Mouse (Mus musculus): ENCODE measurements around the gene Gm38392. TPM values are rescaled to one million over a fixed set of nuclear protein-coding genes. Genes with fewer than 3 reads are reported as not detected.

The Gm38392 gene
- polyA plus RNA-seq, 1 experiment from 2014 or later, result 1.0 TPM

- Histone ChIP-seq H3K4me1 (ENCODE audit: insufficient read depth) (peaks cover 17% of the 10 kb centered on the region), H3K27me3 (ENCODE audit: insufficient read depth, low read length) (no peaks in the 10 kb centered on the region), H3K4me2 (ENCODE audit: low read depth, low read length) (no peak overlapping the region), H3K9me3 (ENCODE audit: low read length) (no peaks in the 10 kb centered on the region), H3K4me3 (ENCODE audit: low read depth, low read length) (no peak overlapping the region), H3K27ac (ENCODE audit: low read depth) (no peak overlapping the region), H3K9ac (replicated peaks) (no peak overlapping the region), H3K36me3 (replicated peaks; ENCODE audit: insufficient read depth, low read length) (peaks cover 13% of the 10 kb centered on the region)
- DNase-seq (peak; percentile 74), ATAC-seq (no peak)
- 7% methylated on average over 2 of the region's 2 CpGs for WGBS (ENCODE audit: insufficient replicate concordance)
- peak; percentile 86 for TF ChIP-seq CTCF (IDR thresholded peaks at IDR 0.05; ENCODE audit: low read depth)
- no peak for TF ChIP-seq EP300 (IDR thresholded peaks at IDR 0.05; ENCODE audit: low read depth)
Observed at GRCm38 (mm10) chr3:88331282-88331681, 44.3 kb upstream of the Gm38392 start.

- no peak overlapping the region for H3K9ac ChIP-seq (replicated peaks)
- no peak for TF ChIP-seq CTCF (IDR thresholded peaks at IDR 0.05; ENCODE audit: low read depth)
- no peak for TF ChIP-seq EP300 (IDR thresholded peaks at IDR 0.05; ENCODE audit: low read depth)
- peaks cover 12% of the 10 kb centered on the region for H3K4me1 ChIP-seq (ENCODE audit: insufficient read depth)
- H3K27ac ChIP-seq (ENCODE audit: low read depth), result no peak overlapping the region
- DNase-seq (no peak), ATAC-seq (no peak)
- 83% methylated on average over 5 of the region's 5 CpGs for WGBS (ENCODE audit: insufficient replicate concordance)
- H3K4me2 ChIP-seq (ENCODE audit: low read depth, low read length), result no peak overlapping the region
- no peaks in the 10 kb centered on the region for H3K9me3 ChIP-seq (ENCODE audit: low read length)
- no peak overlapping the region for H3K4me3 ChIP-seq (ENCODE audit: low read depth, low read length)
- H3K36me3 ChIP-seq (replicated peaks; ENCODE audit: insufficient read depth, low read length), result peaks cover 13% of the 10 kb centered on the region
- H3K27me3 ChIP-seq (ENCODE audit: insufficient read depth, low read length), result no peaks in the 10 kb centered on the region
Observed at GRCm38 (mm10) chr3:88328956-88329355, 41.9 kb upstream of the Gm38392 start.

- ATAC-seq (peak; percentile 86), DNase-seq (peak; percentile 66)
- Histone ChIP-seq H3K9me3 (ENCODE audit: low read length) (no peaks in the 10 kb centered on the region), H3K27me3 (ENCODE audit: insufficient read depth, low read length) (no peaks in the 10 kb centered on the region), H3K9ac (replicated peaks) (peak within 1 kb of the TSS; percentile 90), H3K36me3 (replicated peaks; ENCODE audit: insufficient read depth, low read length) (peaks cover 38% of the 10 kb centered on the region), H3K4me2 (ENCODE audit: low read depth, low read length) (peak within 1 kb of the TSS; percentile 85), H3K4me1 (ENCODE audit: insufficient read depth) (peaks cover 11% of the 10 kb centered on the region), H3K4me3 (ENCODE audit: low read depth, low read length) (peak within 1 kb of the TSS; percentile 85), H3K27ac (ENCODE audit: low read depth) (peak within 1 kb of the TSS; percentile 58)
- no peak for TF ChIP-seq CTCF (IDR thresholded peaks at IDR 0.05; ENCODE audit: low read depth)
- 2% methylated on average over 10 of the region's 10 CpGs for WGBS (ENCODE audit: insufficient replicate concordance)
Observed at GRCm38 (mm10) chr3:88324951-88325405, 38.0 kb upstream of the Gm38392 start, which contains the start of gene Glmp. TSS of gene Glmp (plus strand) at chr3:88325023.

GRCm38 (mm10) chr3:88299172-88299571 lies 12.2 kb upstream of the Gm38392 start:
- H3K9ac ChIP-seq (replicated peaks), result no peak overlapping the region
- no peaks in the 10 kb centered on the region for H3K9me3 ChIP-seq (ENCODE audit: low read length)
- no peak overlapping the region for H3K4me2 ChIP-seq (ENCODE audit: low read depth, low read length)
- no peak for TF ChIP-seq EP300 (IDR thresholded peaks at IDR 0.05; ENCODE audit: low read depth)
- TF ChIP-seq CTCF (IDR thresholded peaks at IDR 0.05; ENCODE audit: low read depth), result no peak
- ATAC-seq (no peak), DNase-seq (no peak)
- H3K27ac ChIP-seq (ENCODE audit: low read depth), result no peak overlapping the region
- peaks cover 20% of the 10 kb centered on the region for H3K4me1 ChIP-seq (ENCODE audit: insufficient read depth)
- H3K36me3 ChIP-seq (replicated peaks; ENCODE audit: insufficient read depth, low read length), result peaks cover 42% of the 10 kb centered on the region
- no peak overlapping the region for H3K4me3 ChIP-seq (ENCODE audit: low read depth, low read length)
- no peaks in the 10 kb centered on the region for H3K27me3 ChIP-seq (ENCODE audit: insufficient read depth, low read length)
- WGBS (ENCODE audit: insufficient replicate concordance), result 59% methylated on average over 1 of the region's 1 CpGs

- under 1% methylated on average over 30 of the region's 30 CpGs for WGBS (ENCODE audit: insufficient replicate concordance)
- H3K27ac ChIP-seq (ENCODE audit: low read depth), result peak overlapping the region; percentile 95
- peak; percentile 16 for ATAC-seq
- no peaks in the 10 kb centered on the region for H3K9me3 ChIP-seq (ENCODE audit: low read length)
- no peak for TF ChIP-seq CTCF (IDR thresholded peaks at IDR 0.05; ENCODE audit: low read depth)
- no peak for TF ChIP-seq EP300 (IDR thresholded peaks at IDR 0.05; ENCODE audit: low read depth)
- no peaks in the 10 kb centered on the region for H3K27me3 ChIP-seq (ENCODE audit: insufficient read depth, low read length)
- peak overlapping the region; percentile 82 for H3K4me2 ChIP-seq (ENCODE audit: low read depth, low read length)
- peaks cover 20% of the 10 kb centered on the region for H3K4me1 ChIP-seq (ENCODE audit: insufficient read depth)
- peak overlapping the region; percentile 78 for H3K9ac ChIP-seq (replicated peaks)
- H3K36me3 ChIP-seq (replicated peaks; ENCODE audit: insufficient read depth, low read length), result peaks cover 26% of the 10 kb centered on the region
- H3K4me3 ChIP-seq (ENCODE audit: low read depth, low read length), result peak overlapping the region; percentile 76
- no peak for DNase-seq
Observed at GRCm38 (mm10) chr3:88297321-88297851, 10.4 kb upstream of the Gm38392 start.

GRCm38 (mm10) chr3:88296561-88297318 lies 9.7 kb upstream of the Gm38392 start, which contains the start of the genes Tsacc and Cct3:
TSS of gene Tsacc (minus strand) at chr3:88296999.
TSS of gene Cct3 (plus strand) at chr3:88297116.
- H3K9ac ChIP-seq (replicated peaks), result peak within 1 kb of the TSS; percentile 78
- WGBS (ENCODE audit: insufficient replicate concordance), result under 1% methylated on average over 44 of the region's 44 CpGs
- no peaks in the 10 kb centered on the region for H3K9me3 ChIP-seq (ENCODE audit: low read length)
- H3K27ac ChIP-seq (ENCODE audit: low read depth), result peak within 1 kb of the TSS; percentile 95
- H3K36me3 ChIP-seq (replicated peaks; ENCODE audit: insufficient read depth, low read length), result peaks cover 20% of the 10 kb centered on the region
- peak; percentile 25; the same call in 1 of the 2 replicates for TF ChIP-seq CTCF (IDR thresholded peaks at IDR 0.05; ENCODE audit: low read depth)
- peak; percentile 28; the same call in 1 of the 2 replicates for TF ChIP-seq EP300 (IDR thresholded peaks at IDR 0.05; ENCODE audit: low read depth)
- H3K27me3 ChIP-seq (ENCODE audit: insufficient read depth, low read length), result no peaks in the 10 kb centered on the region
- peak within 1 kb of the TSS; percentile 93 for H3K4me2 ChIP-seq (ENCODE audit: low read depth, low read length)
- ATAC-seq (peak; percentile 97), DNase-seq (peak; percentile 94)
- peak within 1 kb of the TSS; percentile 76 for H3K4me3 ChIP-seq (ENCODE audit: low read depth, low read length)
- H3K4me1 ChIP-seq (ENCODE audit: insufficient read depth), result peaks cover 20% of the 10 kb centered on the region

All from liver, postnatal 0 days (tissue).